Mouse (Mus musculus) hindbrain, embryonic 15.5 days (tissue): ENCODE results near the gene Plod2. TPM values are rescaled to one million over a fixed set of nuclear protein-coding genes. Genes with fewer than 3 reads are reported as not detected.
A peak's percentile ranks its signal among the peaks of the same experiment; 100 is the strongest.

Experiments
- ATAC-seq: fragments of 200-750 bp; cut with Nextera tagmentation; 2 replicates; pipeline ENCODE4 v1.8.0; 2017; ENCODE audit warnings: low read depth, moderate number of reproducible peaks, moderate TSS enrichment; ENCODE audit not compliant: low FRiP score
- H3K27ac ChIP-seq: fragments of 300-500 bp; sonication (generic); replicated peaks from 2 replicates; pipeline ENCODE4 v1.5.1; 2015; ENCODE audit warnings: mild to moderate bottlenecking, inconsistent platforms
- H3K27me3 ChIP-seq: fragments of 300-500 bp; sonication (generic); 2 replicates; pipeline ENCODE4 v1.6.1; 2015; ENCODE audit warnings: control low read depth, inconsistent platforms
- H3K36me3 ChIP-seq: fragments of 300-500 bp; sonication (generic); 2 replicates; pipeline ENCODE4 v1.6.1; 2015; ENCODE audit warnings: control low read depth, inconsistent platforms
- H3K4me1 ChIP-seq: fragments of 300-500 bp; sonication (generic); replicated peaks from 2 replicates; pipeline ENCODE4 v1.6.1; 2015; ENCODE audit warnings: control low read depth, inconsistent platforms
- H3K4me2 ChIP-seq: fragments of 300-500 bp; sonication (generic); 2 replicates; pipeline ENCODE4 v1.6.1; 2015; ENCODE audit warnings: moderate library complexity, mild to moderate bottlenecking, inconsistent platforms
- H3K4me3 ChIP-seq: fragments of 300-500 bp; sonication (generic); 2 replicates; pipeline ENCODE4 v1.5.1; 2015; ENCODE audit warnings: mild to moderate bottlenecking, inconsistent platforms
- H3K9ac ChIP-seq: fragments of 300-500 bp; sonication (generic); 2 replicates; pipeline ENCODE4 v1.6.1; 2015; ENCODE audit warnings: inconsistent platforms
- H3K9me3 ChIP-seq: fragments of 300-500 bp; sonication (generic); 2 replicates; pipeline ENCODE4 v1.6.1; 2016; ENCODE audit warnings: control low read depth, inconsistent platforms
- WGBS: fragments of 180-500 bp; shearing (Covaris S2); methylation state at CpG from one replicate; pipeline ENCODE4 v1.1.7; 2015; 5-methylcytosine and 5-hydroxymethylcytosine counted together
- polyA plus RNA-seq: library from polyadenylated mRNA; unstranded; fragments of >200 nt; fragmentation: Nextera tagmentation; extraction: Ambion mirVana; gene quantifications from 2 replicates; pipeline ENCODE4 v1.2.1, GENCODE M21; 2015

The Plod2 gene
- polyA plus RNA-seq, 1 experiment from 2014 or later, result 13.8 TPM

- H3K4me1 ChIP-seq, result no peaks in the 10 kb centered on the region
- no peak overlapping the region for H3K27ac ChIP-seq
- H3K4me2 ChIP-seq, result no peak overlapping the region
- H3K27me3 ChIP-seq, result no peaks in the 10 kb centered on the region
- ATAC-seq, result no peak
- no peaks in the 10 kb centered on the region; the same call in 1 of the 2 replicates for H3K36me3 ChIP-seq
- H3K9me3 ChIP-seq, result no peaks in the 10 kb centered on the region
- WGBS, result 94% methylated on average over 5 of the region's 5 CpGs
- no peak overlapping the region for H3K9ac ChIP-seq
- no peak overlapping the region for H3K4me3 ChIP-seq
Observed at GRCm38 (mm10) chr9:92589021-92589420, 47.0 kb downstream of the Plod2 start.

- Histone ChIP-seq H3K4me2 (no peak overlapping the region), H3K27me3 (no peaks in the 10 kb centered on the region), H3K36me3 (no peaks in the 10 kb centered on the region; the same call in 1 of the 2 replicates), H3K9me3 (no peaks in the 10 kb centered on the region), H3K27ac (no peak overlapping the region), H3K9ac (no peak overlapping the region), H3K4me1 (no peaks in the 10 kb centered on the region), H3K4me3 (no peak overlapping the region)
- WGBS, result 52% methylated on average over 5 of the region's 5 CpGs
- peak; percentile 72; the same call in 1 of the 2 replicates for ATAC-seq
Observed at GRCm38 (mm10) chr9:92591482-92591881, 49.5 kb downstream of the Plod2 start.

GRCm38 (mm10) chr9:92592757-92593156 is 50.7 kb downstream of the Plod2 start:
- no peak overlapping the region for H3K4me2 ChIP-seq
- H3K9me3 ChIP-seq, result no peaks in the 10 kb centered on the region
- ATAC-seq, result no peak
- no peak overlapping the region for H3K27ac ChIP-seq
- H3K4me3 ChIP-seq, result no peak overlapping the region
- H3K9ac ChIP-seq, result no peak overlapping the region
- 90% methylated on average over 8 of the region's 8 CpGs for WGBS
- no peaks in the 10 kb centered on the region for H3K27me3 ChIP-seq
- H3K36me3 ChIP-seq, result no peaks in the 10 kb centered on the region
- no peaks in the 10 kb centered on the region for H3K4me1 ChIP-seq

GRCm38 (mm10) chr9:92594491-92594890 is 52.5 kb downstream of the Plod2 start:
- no peaks in the 10 kb centered on the region for H3K36me3 ChIP-seq
- 81% methylated on average over 6 of the region's 6 CpGs for WGBS
- ATAC-seq, result no peak

GRCm38 (mm10) chr9:92595296-92595695 is 53.3 kb downstream of the Plod2 start:
- no peak for ATAC-seq
- no peaks in the 10 kb centered on the region for H3K9me3 ChIP-seq
- H3K9ac ChIP-seq, result no peak overlapping the region

More at GRCm38 (mm10) chr9:92594491-92594890, 52.5 kb downstream of the Plod2 start:
- Histone ChIP-seq H3K4me1 (no peaks in the 10 kb centered on the region), H3K27me3 (no peaks in the 10 kb centered on the region), H3K4me3 (no peak overlapping the region), H3K4me2 (no peak overlapping the region), H3K27ac (no peak overlapping the region), H3K9ac (no peak overlapping the region), H3K9me3 (no peaks in the 10 kb centered on the region)

GRCm38 (mm10) chr9:92596916-92597547 is 55.0 kb downstream of the Plod2 start:
- Histone ChIP-seq H3K27me3 (no peaks in the 10 kb centered on the region), H3K36me3 (no peaks in the 10 kb centered on the region), H3K4me1 (no peaks in the 10 kb centered on the region), H3K27ac (no peak overlapping the region), H3K4me2 (no peak overlapping the region), H3K4me3 (no peak overlapping the region), H3K9ac (no peak overlapping the region), H3K9me3 (no peaks in the 10 kb centered on the region)
- ATAC-seq, result no peak
- 89% methylated on average over 9 of the region's 9 CpGs for WGBS

More at GRCm38 (mm10) chr9:92595296-92595695, 53.3 kb downstream of the Plod2 start:
- no peaks in the 10 kb centered on the region for H3K4me1 ChIP-seq
- H3K4me2 ChIP-seq, result no peak overlapping the region
- H3K36me3 ChIP-seq, result no peaks in the 10 kb centered on the region
- no peak overlapping the region for H3K4me3 ChIP-seq
- 95% methylated on average over 4 of the region's 4 CpGs for WGBS
- H3K27ac ChIP-seq, result no peak overlapping the region
- H3K27me3 ChIP-seq, result no peaks in the 10 kb centered on the region

GRCm38 (mm10) chr9:92597776-92598175 is 55.8 kb downstream of the Plod2 start:
- Histone ChIP-seq H3K4me3 (no peak overlapping the region), H3K4me2 (no peak overlapping the region), H3K36me3 (no peaks in the 10 kb centered on the region), H3K9ac (no peak overlapping the region), H3K27ac (no peak overlapping the region), H3K9me3 (no peaks in the 10 kb centered on the region), H3K27me3 (no peaks in the 10 kb centered on the region), H3K4me1 (no peaks in the 10 kb centered on the region)
- no peak for ATAC-seq
- WGBS, result 63% methylated on average over 11 of the region's 11 CpGs

GRCm38 (mm10) chr9:92599940-92600538 is 58.0 kb downstream of the Plod2 start:
- Histone ChIP-seq H3K4me1 (no peaks in the 10 kb centered on the region), H3K9ac (no peak overlapping the region), H3K27ac (no peak overlapping the region), H3K4me3 (no peak overlapping the region), H3K36me3 (no peaks in the 10 kb centered on the region), H3K9me3 (no peaks in the 10 kb centered on the region), H3K27me3 (no peaks in the 10 kb centered on the region), H3K4me2 (no peak overlapping the region)
- WGBS, result 88% methylated on average over 15 of the region's 15 CpGs
- ATAC-seq, result no peak

- no peaks in the 10 kb centered on the region for H3K9me3 ChIP-seq
- H3K36me3 ChIP-seq, result no peaks in the 10 kb centered on the region
- H3K4me1 ChIP-seq, result no peaks in the 10 kb centered on the region
- 64% methylated on average over 5 of the region's 5 CpGs for WGBS
- H3K4me2 ChIP-seq, result no peak overlapping the region
- no peak overlapping the region for H3K9ac ChIP-seq
- no peak overlapping the region for H3K27ac ChIP-seq
- H3K4me3 ChIP-seq, result no peak overlapping the region
- no peak for ATAC-seq
- H3K27me3 ChIP-seq, result no peaks in the 10 kb centered on the region
Observed at GRCm38 (mm10) chr9:92601551-92601950, 59.5 kb downstream of the Plod2 start.

GRCm38 (mm10) chr9:92603541-92603940 is 61.5 kb downstream of the Plod2 start:
- Histone ChIP-seq H3K9me3 (no peaks in the 10 kb centered on the region), H3K4me2 (no peak overlapping the region), H3K27ac (no peak overlapping the region), H3K36me3 (no peaks in the 10 kb centered on the region), H3K4me1 (no peaks in the 10 kb centered on the region), H3K9ac (no peak overlapping the region), H3K4me3 (no peak overlapping the region), H3K27me3 (no peaks in the 10 kb centered on the region)
- ATAC-seq, result no peak
- WGBS, result 76% methylated on average over 4 of the region's 4 CpGs

- no peaks in the 10 kb centered on the region for H3K4me1 ChIP-seq
- H3K9me3 ChIP-seq, result no peaks in the 10 kb centered on the region
- no peak for ATAC-seq
- no peak overlapping the region for H3K4me3 ChIP-seq
- no peak overlapping the region for H3K4me2 ChIP-seq
- no peak overlapping the region for H3K27ac ChIP-seq
- no peak overlapping the region for H3K9ac ChIP-seq
- H3K27me3 ChIP-seq, result no peaks in the 10 kb centered on the region
- 68% methylated on average over 9 of the region's 9 CpGs for WGBS
- no peaks in the 10 kb centered on the region for H3K36me3 ChIP-seq
Observed at GRCm38 (mm10) chr9:92610628-92611267, 68.7 kb downstream of the Plod2 start.

GRCm38 (mm10) chr9:92612641-92613040 is 70.6 kb downstream of the Plod2 start:
- ATAC-seq, result no peak
- WGBS, result 91% methylated on average over 15 of the region's 15 CpGs

More at GRCm38 (mm10) chr9:92612641-92613040, 70.6 kb downstream of the Plod2 start:
- no peak overlapping the region for H3K27ac ChIP-seq
- H3K4me3 ChIP-seq, result no peak overlapping the region
- H3K4me1 ChIP-seq, result no peaks in the 10 kb centered on the region
- no peaks in the 10 kb centered on the region for H3K9me3 ChIP-seq
- H3K4me2 ChIP-seq, result no peak overlapping the region
- no peaks in the 10 kb centered on the region for H3K27me3 ChIP-seq
- no peak overlapping the region for H3K9ac ChIP-seq
- H3K36me3 ChIP-seq, result no peaks in the 10 kb centered on the region
